In genomic region chr13:78183004-78183403, GRCm38 (mm10) we compare ENCODE assay signal across 11 mouse cellular contexts. TPM values are rescaled to one million over a fixed set of nuclear protein-coding genes. Genes with fewer than 3 reads are reported as not detected.
DNase-seq lines count a peak whose midpoint lies in the region; ATAC-seq and TF ChIP-seq lines count a peak whose summit lies in the region.
"Had no signal": no experiment of that assay in that cellular context is flagged by ENCODE, and none has a peak within 500 bp of the region (broad histone marks: within the 10 kb centered on the region; RNA-seq: fewer than 3 reads in every experiment).

No protein-coding gene starts in this region.

- TF ChIP-seq CTCF in forebrain, postnatal 0 days (IDR thresholded peaks at IDR 0.05; ENCODE audit: low read depth): no peak
- TF ChIP-seq CTCF in stomach, postnatal 0 days (IDR thresholded peaks at IDR 0.05; ENCODE audit: low read depth): no peak

- peaks cover 12% of the 10 kb centered on the region; the same call in 1 of the 2 replicates for H3K36me3 ChIP-seq in kidney, embryonic 15.5 days
- H3K36me3 ChIP-seq in forebrain, postnatal 0 days (ENCODE audit: insufficient read depth): no peaks in the 10 kb centered on the region
- 0 out of 2 replicates have a peak, but pooled peaks cover 2% of the 10 kb centered on the region for H3K36me3 ChIP-seq in midbrain, embryonic 14.5 days (ENCODE audit: control insufficient read depth, insufficient read depth, low read length)
- no peaks in the 10 kb centered on the region for H3K36me3 ChIP-seq in stomach, postnatal 0 days (ENCODE audit: control insufficient read depth, insufficient read depth, low read length)
- peaks cover 5% of the 10 kb centered on the region; the same call in 1 of the 2 replicates for H3K36me3 ChIP-seq in kidney, embryonic 14.5 days (ENCODE audit: control insufficient read depth, insufficient read depth, low read length)
- H3K36me3 ChIP-seq: G1E had no signal

- H3K4me2 ChIP-seq in kidney, embryonic 15.5 days: peak overlapping the region; percentile 65; the same call in 1 of the 2 replicates
- peak overlapping the region; percentile 56 for H3K4me2 ChIP-seq in forebrain, postnatal 0 days (ENCODE audit: low read depth)
- peak overlapping the region; percentile 62 for H3K4me2 ChIP-seq in midbrain, embryonic 14.5 days (ENCODE audit: low read length)
- peak overlapping the region; percentile 56 for H3K4me2 ChIP-seq in stomach, postnatal 0 days (replicated peaks; ENCODE audit: low read depth)
- no peak overlapping the region for H3K4me2 ChIP-seq in kidney, embryonic 14.5 days (replicated peaks; ENCODE audit: low read depth, low read length)

- no peaks in the 10 kb centered on the region for H3K9me3 ChIP-seq in kidney, embryonic 15.5 days (replicated peaks)
- no peaks in the 10 kb centered on the region for H3K9me3 ChIP-seq in forebrain, postnatal 0 days (ENCODE audit: low read length)
- H3K9me3 ChIP-seq in midbrain, embryonic 14.5 days (ENCODE audit: control insufficient read depth, low read length): no peaks in the 10 kb centered on the region
- no peaks in the 10 kb centered on the region for H3K9me3 ChIP-seq in stomach, postnatal 0 days (ENCODE audit: control insufficient read depth, low read length)
- H3K9me3 ChIP-seq in kidney, embryonic 14.5 days (ENCODE audit: control insufficient read depth, low read length): no peaks in the 10 kb centered on the region
- H3K9me3 ChIP-seq: G1E had no signal

- no peak; the same call in 1 of the 2 replicates for ATAC-seq in kidney, embryonic 15.5 days (replicated peaks; ENCODE audit: low FRiP score)
- no peak for ATAC-seq in forebrain, postnatal 0 days
- ATAC-seq in midbrain, embryonic 14.5 days (ENCODE audit: low FRiP score, low TSS enrichment): no peak
- ATAC-seq in stomach, postnatal 0 days (ENCODE audit: low FRiP score, low TSS enrichment): no peak
- no peak for ATAC-seq in megakaryocyte progenitor cell, adult 5-6 weeks (replicated peaks; ENCODE audit: poor library complexity)
- no peak for ATAC-seq in kidney, embryonic 14.5 days (ENCODE audit: low FRiP score, low TSS enrichment)
- ATAC-seq: activated CD4-positive, CD25-positive, alpha-beta regulatory T cell, adult 4 months had no signal

- H3K9ac ChIP-seq in kidney, embryonic 15.5 days: no peak overlapping the region
- peak overlapping the region; percentile 55; the same call in 1 of the 2 replicates for H3K9ac ChIP-seq in forebrain, postnatal 0 days
- no peak overlapping the region; the same call in 1 of the 2 replicates for H3K9ac ChIP-seq in midbrain, embryonic 14.5 days (replicated peaks; ENCODE audit: low read length)
- no peak overlapping the region for H3K9ac ChIP-seq in stomach, postnatal 0 days (ENCODE audit: low read length)
- H3K9ac ChIP-seq in kidney, embryonic 14.5 days (ENCODE audit: low read depth, low read length): no peak overlapping the region

- DNase-seq in kidney, postnatal 36 days: no peak
- DNase-seq in forebrain, postnatal 0 days: no peak
- no peak for DNase-seq in midbrain, embryonic 14.5 days
- DNase-seq in stomach, postnatal 0 days (ENCODE audit: low spot score): no peak
- DNase-seq in cerebellum, postnatal 36 days: no peak
- DNase-seq: kidney, adult 18-20 months had no signal

- no peak overlapping the region for H3K4me3 ChIP-seq in kidney, embryonic 15.5 days (replicated peaks)
- H3K4me3 ChIP-seq in forebrain, postnatal 0 days (ENCODE audit: low read depth, low read length): no peak overlapping the region; the same call in 1 of the 2 replicates
- H3K4me3 ChIP-seq in midbrain, embryonic 14.5 days (replicated peaks; ENCODE audit: low read depth, low read length): 0 out of 2 replicates have a peak overlapping the region, but pooled peaks have one; percentile 35
- H3K4me3 ChIP-seq in stomach, postnatal 0 days (ENCODE audit: low read depth, low read length): no peak overlapping the region
- H3K4me3 ChIP-seq in kidney, embryonic 14.5 days (ENCODE audit: low read length): no peak overlapping the region

- peaks cover 28% of the 10 kb centered on the region for H3K4me1 ChIP-seq in kidney, embryonic 15.5 days
- H3K4me1 ChIP-seq in forebrain, postnatal 0 days (ENCODE audit: insufficient read depth): 0 out of 2 replicates have a peak, but pooled peaks cover 5% of the 10 kb centered on the region
- H3K4me1 ChIP-seq in midbrain, embryonic 14.5 days (ENCODE audit: control insufficient read depth, insufficient read depth, low read length): peaks cover 19% of the 10 kb centered on the region
- H3K4me1 ChIP-seq in stomach, postnatal 0 days (replicated peaks; ENCODE audit: control insufficient read depth, insufficient read depth): no peaks in the 10 kb centered on the region
- H3K4me1 ChIP-seq in kidney, embryonic 14.5 days (ENCODE audit: control insufficient read depth, insufficient read depth, low read length): peaks cover 15% of the 10 kb centered on the region; the same call in 1 of the 2 replicates

- no peak overlapping the region for H3K27ac ChIP-seq in kidney, embryonic 15.5 days
- peak overlapping the region; percentile 86 for H3K27ac ChIP-seq in forebrain, postnatal 0 days (ENCODE audit: low read depth, low read length)
- H3K27ac ChIP-seq in midbrain, embryonic 14.5 days (replicated peaks; ENCODE audit: low read depth, low read length): peak overlapping the region; percentile 80
- peak overlapping the region; percentile 24; the same call in 1 of the 2 replicates for H3K27ac ChIP-seq in stomach, postnatal 0 days (replicated peaks)
- H3K27ac ChIP-seq in kidney, embryonic 14.5 days (ENCODE audit: low read depth, low read length): no peak overlapping the region

- no peak for TF ChIP-seq EP300 in stomach, postnatal 0 days (optimal IDR thresholded peaks at IDR 0.05)

- 11% methylated on average over 5 of the region's 5 CpGs for WGBS in kidney, embryonic 15.5 days
- 15% methylated on average over 5 of the region's 5 CpGs for WGBS in forebrain, postnatal 0 days
- 6% methylated on average over 5 of the region's 5 CpGs for WGBS in midbrain, embryonic 14.5 days
- WGBS in stomach, postnatal 0 days: 17% methylated on average over 5 of the region's 5 CpGs
- 2% methylated on average over 5 of the region's 5 CpGs for WGBS in kidney, embryonic 14.5 days

- peaks cover 96% of the 10 kb centered on the region for H3K27me3 ChIP-seq in kidney, embryonic 15.5 days
- H3K27me3 ChIP-seq in forebrain, postnatal 0 days (ENCODE audit: insufficient read depth, low read length): peaks cover 6% of the 10 kb centered on the region; the same call in 1 of the 2 replicates
- peaks cover 53% of the 10 kb centered on the region; the same call in 1 of the 2 replicates for H3K27me3 ChIP-seq in midbrain, embryonic 14.5 days (ENCODE audit: control insufficient read depth, insufficient read depth, low read length)
- H3K27me3 ChIP-seq in stomach, postnatal 0 days (ENCODE audit: control insufficient read depth, insufficient read depth, low read length): 0 out of 2 replicates have a peak, but pooled peaks cover 2% of the 10 kb centered on the region
- peaks cover 61% of the 10 kb centered on the region for H3K27me3 ChIP-seq in kidney, embryonic 14.5 days (ENCODE audit: control insufficient read depth, insufficient read depth, low read length)

RNA-seq across cellular contexts. Expression of gene Nr2f1, which starts 16.6 kb away (rescaled TPM):
- polyA plus RNA-seq in kidney, embryonic 15.5 days (2015; fragmentation: Nextera tagmentation; extraction: Ambion mirVana): 15.1 and 18.1 TPM in 2 replicates
- total RNA-seq in forebrain, postnatal 0 days (2014; rRNA removed): 161 and 250 TPM in 2 replicates
- 72.9 and 89.1 TPM in 2 replicates for polyA plus RNA-seq in forebrain, postnatal 0 days (2015; fragmentation: Nextera tagmentation; extraction: Ambion mirVana)
- polyA plus RNA-seq in midbrain, embryonic 14.5 days (2014; fragmentation: Nextera tagmentation; extraction: Ambion mirVana): 67.5 and 72.4 TPM in 2 replicates
- 5.8 and 6.3 TPM in 2 replicates for polyA plus RNA-seq in stomach, postnatal 0 days (2015; fragmentation: Nextera tagmentation; extraction: Ambion mirVana)
- not detected in 2 replicates for total RNA-seq in megakaryocyte progenitor cell, adult 5-6 weeks (2015)
- total RNA-seq in megakaryocyte progenitor cell, adult 5-6 weeks (2017): not detected in 2 replicates
- 26.8 and 36.9 TPM in 2 replicates for polyA plus RNA-seq in kidney, embryonic 14.5 days (2014; fragmentation: Nextera tagmentation; extraction: Ambion mirVana)
- polyA plus RNA-seq: activated CD4-positive, CD25-positive, alpha-beta regulatory T cell, adult 4 months had no signal

Comparison
In these comparisons a context has a peak if more than half of its experiments do, and no peak if none do; other contexts are left out.
1. H3K27ac ChIP-seq: peak in forebrain, postnatal 0 days (single experiment), midbrain, embryonic 14.5 days (single experiment) and stomach, postnatal 0 days (single experiment); none in kidney, embryonic 15.5 days (single experiment) and kidney, embryonic 14.5 days (single experiment).